Mouse (Mus musculus): ENCODE measurements around the gene Rnf180.

- TF ChIP-seq CTCF (IDR thresholded peaks at IDR 0.05; ENCODE audit: insufficient read depth, low read depth, low read length) (no peak), POLR2A (IDR thresholded peaks at IDR 0.05; ENCODE audit: insufficient read depth, low read depth, low read length) (no peak)
Measured at GRCm38 (mm10) chr13:105100705-105101104, 193.9 kb downstream of the Rnf180 start.

Data from olfactory bulb, adult 2 months (tissue).